Mouse (Mus musculus): ENCODE results near the gene Crabp2. TPM values are rescaled to one million over a fixed set of nuclear protein-coding genes. Genes with fewer than 3 reads are reported as not detected.

Gene Crabp2
- total RNA-seq, 2 experiments from 2014 or later, result 0.37 to 0.48 TPM

DNA sequence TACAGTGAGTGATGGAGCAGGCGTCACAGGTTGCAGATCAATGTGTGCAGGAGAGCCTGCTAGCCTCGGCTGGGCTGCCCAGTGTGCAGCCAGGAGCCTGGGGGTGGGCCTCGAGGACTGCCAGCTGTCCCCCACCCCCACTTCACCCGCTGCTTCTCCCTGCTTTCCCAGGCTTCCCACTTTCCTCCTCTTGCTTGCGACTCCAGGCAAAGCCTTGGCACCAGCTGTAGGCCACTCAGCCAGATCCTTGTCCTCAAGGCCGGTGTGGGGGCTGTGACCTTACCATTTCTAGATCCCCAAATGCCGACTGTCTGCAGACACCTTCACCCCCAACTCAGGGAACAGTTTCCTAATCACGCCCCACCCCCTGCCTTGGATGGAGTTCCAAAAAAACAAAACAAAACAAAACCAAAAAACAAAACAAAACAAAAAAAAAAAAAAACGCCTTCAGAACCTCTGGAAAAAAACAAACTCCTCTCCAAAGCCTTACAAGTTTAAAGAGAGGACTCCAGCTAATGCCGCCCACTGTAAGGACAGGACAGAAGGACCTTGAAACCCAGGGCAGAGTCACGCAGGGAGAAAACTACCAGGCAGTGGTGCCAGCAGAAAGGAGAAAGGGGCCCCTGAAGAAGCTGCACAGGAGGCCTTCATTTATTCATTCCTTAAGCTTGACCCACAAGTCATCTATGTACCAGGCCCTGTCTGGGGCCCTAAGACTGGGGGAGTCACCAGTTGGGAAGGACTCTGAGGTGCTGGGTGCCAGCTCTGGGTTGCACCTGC, 52.5 kb downstream of the Crabp2 start:
- DNase-seq, result no peak
- intact Hi-C loops (cut with DNase I), result no loop called here

GRCm38 (mm10) chr3:88002291-88002976, 54.0 kb downstream of the Crabp2 start:
- DNase-seq, result no peak
- intact Hi-C loops (cut with DNase I), result no loop called here

Other genes with a start within 250 kb of the Crabp2 start
- under 1 TPM; 0.20 to 0.49 TPM for gene Lrrc71, start 200.0 kb upstream of the Crabp2 start, total RNA-seq (2021)
- gene Ntrk1, start 153.5 kb upstream of the Crabp2 start, total RNA-seq (2021), result not detected
- gene Insrr, start 151.7 kb upstream of the Crabp2 start, total RNA-seq (2021), result not detected
- 1 to 10 TPM; 4.8 to 8.3 TPM for gene Pear1, start 124.4 kb upstream of the Crabp2 start, total RNA-seq (2021)
- under 1 TPM in 1 of 2 experiments, not detected in 1; 0.13 TPM for gene Sh2d2a, start 101.9 kb upstream of the Crabp2 start, total RNA-seq (2021)
- gene Prcc, start 63.1 kb upstream of the Crabp2 start, total RNA-seq (2021), result 10 to 100 TPM; 43.8 to 45.5 TPM
- 100 to 1,000 TPM; 183 to 199 TPM for gene Hdgf, start 42.3 kb upstream of the Crabp2 start, total RNA-seq (2021)
- gene Mrpl24, start 29.2 kb upstream of the Crabp2 start, total RNA-seq (2021), result 10 to 100 TPM; 36.7 to 42.3 TPM
- 1 to 10 TPM; 6.2 to 8.0 TPM for gene Isg20l2, start 18.4 kb upstream of the Crabp2 start, total RNA-seq (2021)
- 1 to 10 TPM; 3.0 to 4.1 TPM for gene Rrnad1, start 17.9 kb upstream of the Crabp2 start, total RNA-seq (2021)
- 10 to 100 TPM; 15.4 to 20.5 TPM for gene Nes, start 22.4 kb downstream of the Crabp2 start, total RNA-seq (2021)
- gene Bcan, start 51.6 kb downstream of the Crabp2 start, total RNA-seq (2021), result under 1 TPM; 0.08 to 0.17 TPM
- under 1 TPM in 1 of 2 experiments, not detected in 1; 0.42 TPM for gene Hapln2, start 78.9 kb downstream of the Crabp2 start, total RNA-seq (2021)
- gene Gpatch4, start 94.4 kb downstream of the Crabp2 start, total RNA-seq (2021), result 10 to 100 TPM; 16.0 to 17.1 TPM
- 10 to 100 TPM; 36.3 to 37.9 TPM for gene Naxe, start 109.8 kb downstream of the Crabp2 start, total RNA-seq (2021)
- not detected for gene Ttc24, start 129.6 kb downstream of the Crabp2 start, total RNA-seq (2021)
- gene Iqgap3, start 133.3 kb downstream of the Crabp2 start, total RNA-seq (2021), result under 1 TPM; 0.64 TPM
- 100 to 1,000 TPM; 156 to 174 TPM for gene Mef2d, start 193.7 kb downstream of the Crabp2 start, total RNA-seq (2021)